Mouse (Mus musculus): ENCODE measurements around the gene Cggbp1. TPM values are rescaled to one million over a fixed set of nuclear protein-coding genes. Genes with fewer than 3 reads are reported as not detected.

Cggbp1 gene
- total and polyA plus RNA-seq, 2 experiments = 7.0 to 29.5 TPM

GRCm38 (mm10) chr16:64885142-64885541, 33.3 kb downstream of the Cggbp1 start:
- Histone ChIP-seq H3K9ac (ENCODE audit: low read depth, low read length) (no peak overlapping the region), H3K4me3 (ENCODE audit: insufficient read depth, low read depth, low read length) (no peak overlapping the region), H3K27me3 (ENCODE audit: control insufficient read depth, insufficient read depth, low read length) (no peaks in the 10 kb centered on the region), H3K4me1 (ENCODE audit: control insufficient read depth, insufficient read depth, low read length) (no peaks in the 10 kb centered on the region), H3K27ac (replicated peaks; ENCODE audit: insufficient read depth, low read depth, low read length) (no peak overlapping the region), H3K36me3 (ENCODE audit: control insufficient read depth, insufficient read depth, low read length) (no peaks in the 10 kb centered on the region), H3K79me2 (ENCODE audit: control insufficient read depth, insufficient read depth, low read length) (no peaks in the 10 kb centered on the region)
- TF ChIP-seq POLR2A (IDR thresholded peaks at IDR 0.05; ENCODE audit: extremely low read depth, insufficient read depth, low read length) = no peak
- no peak for TF ChIP-seq CTCF (IDR thresholded peaks at IDR 0.05; ENCODE audit: low read depth, low read length)
- WGBS = 61% methylated on average over 3 of the region's 3 CpGs
- DNase-seq (ENCODE audit: extremely low read depth, low read depth, low spot score) = no peak

GRCm38 (mm10) chr16:64885547-64885946, 33.8 kb downstream of the Cggbp1 start:
- H3K4me1 ChIP-seq (ENCODE audit: control insufficient read depth, insufficient read depth, low read length) = no peaks in the 10 kb centered on the region
- H3K36me3 ChIP-seq (ENCODE audit: control insufficient read depth, insufficient read depth, low read length) = no peaks in the 10 kb centered on the region
- H3K27me3 ChIP-seq (ENCODE audit: control insufficient read depth, insufficient read depth, low read length) = no peaks in the 10 kb centered on the region
- H3K4me3 ChIP-seq (ENCODE audit: insufficient read depth, low read depth, low read length) = no peak overlapping the region
- no peak for TF ChIP-seq CTCF (IDR thresholded peaks at IDR 0.05; ENCODE audit: low read depth, low read length)
- no peak for TF ChIP-seq POLR2A (IDR thresholded peaks at IDR 0.05; ENCODE audit: extremely low read depth, insufficient read depth, low read length)
- no peak overlapping the region for H3K27ac ChIP-seq (replicated peaks; ENCODE audit: insufficient read depth, low read depth, low read length)
- DNase-seq (ENCODE audit: extremely low read depth, low read depth, low spot score) = no peak
- 53% methylated on average over 4 of the region's 4 CpGs for WGBS
- H3K9ac ChIP-seq (ENCODE audit: low read depth, low read length) = no peak overlapping the region
- H3K79me2 ChIP-seq (ENCODE audit: control insufficient read depth, insufficient read depth, low read length) = no peaks in the 10 kb centered on the region

DNA sequence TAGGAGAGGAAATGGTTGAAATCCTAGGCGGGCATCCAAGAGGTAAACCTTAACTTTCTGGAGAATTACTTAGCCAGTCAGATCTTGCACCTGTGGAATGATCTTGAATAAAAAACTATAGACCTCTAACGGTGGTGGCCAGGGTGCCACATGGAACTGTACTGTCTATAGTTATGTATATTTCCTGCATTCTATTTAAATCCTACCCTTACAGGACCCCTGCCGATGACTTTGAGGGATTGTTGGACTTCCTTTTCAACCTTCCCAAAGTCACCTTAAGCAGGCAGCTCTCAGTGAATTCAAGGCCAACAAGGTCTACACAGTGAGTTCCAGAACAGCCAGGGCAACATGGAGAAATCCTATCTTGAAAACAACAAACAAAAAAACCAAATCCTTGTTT, 37.7 kb downstream of the Cggbp1 start:
- H3K36me3 ChIP-seq (ENCODE audit: control insufficient read depth, insufficient read depth, low read length) = no peaks in the 10 kb centered on the region
- no peaks in the 10 kb centered on the region for H3K27me3 ChIP-seq (ENCODE audit: control insufficient read depth, insufficient read depth, low read length)
- TF ChIP-seq POLR2A (IDR thresholded peaks at IDR 0.05; ENCODE audit: extremely low read depth, insufficient read depth, low read length) = no peak
- no peak for TF ChIP-seq CTCF (IDR thresholded peaks at IDR 0.05; ENCODE audit: low read depth, low read length)
- H3K4me3 ChIP-seq (ENCODE audit: insufficient read depth, low read depth, low read length) = no peak overlapping the region
- no peak overlapping the region for H3K27ac ChIP-seq (replicated peaks; ENCODE audit: insufficient read depth, low read depth, low read length)
- 95% methylated on average over 3 of the region's 3 CpGs for WGBS
- H3K4me1 ChIP-seq (ENCODE audit: control insufficient read depth, insufficient read depth, low read length) = no peaks in the 10 kb centered on the region
- no peak overlapping the region for H3K9ac ChIP-seq (ENCODE audit: low read depth, low read length)
- DNase-seq (ENCODE audit: extremely low read depth, low read depth, low spot score) = no peak
- no peaks in the 10 kb centered on the region for H3K79me2 ChIP-seq (ENCODE audit: control insufficient read depth, insufficient read depth, low read length)

DNA sequence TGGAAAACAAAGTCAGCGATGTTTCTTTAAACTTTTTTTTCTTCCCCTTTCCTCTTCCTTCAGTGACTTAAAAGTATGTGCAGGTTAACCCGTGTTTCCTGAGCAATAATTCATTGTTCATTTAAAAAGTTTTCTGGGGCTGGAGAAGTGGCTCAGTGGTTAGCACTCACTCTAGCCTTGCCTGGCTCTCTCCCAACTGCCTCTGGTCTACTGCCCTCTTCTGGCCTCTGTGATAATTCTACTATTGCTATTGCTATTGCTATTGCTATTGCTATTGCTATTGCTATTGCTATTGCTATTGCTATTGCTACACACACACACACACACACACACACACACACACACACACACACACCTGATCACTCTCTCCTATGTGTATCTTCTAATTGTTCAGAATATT, 47.3 kb downstream of the Cggbp1 start:
- TF ChIP-seq POLR2A (IDR thresholded peaks at IDR 0.05; ENCODE audit: extremely low read depth, insufficient read depth, low read length) = no peak
- peak; percentile 33; the same call in 1 of the 2 replicates for TF ChIP-seq CTCF (IDR thresholded peaks at IDR 0.05; ENCODE audit: low read depth, low read length)
- Histone ChIP-seq H3K4me3 (ENCODE audit: insufficient read depth, low read depth, low read length) (no peak overlapping the region), H3K27ac (replicated peaks; ENCODE audit: insufficient read depth, low read depth, low read length) (no peak overlapping the region), H3K36me3 (ENCODE audit: control insufficient read depth, insufficient read depth, low read length) (no peaks in the 10 kb centered on the region), H3K9ac (ENCODE audit: low read depth, low read length) (no peak overlapping the region), H3K4me1 (ENCODE audit: control insufficient read depth, insufficient read depth, low read length) (no peaks in the 10 kb centered on the region), H3K79me2 (ENCODE audit: control insufficient read depth, insufficient read depth, low read length) (no peaks in the 10 kb centered on the region), H3K27me3 (ENCODE audit: control insufficient read depth, insufficient read depth, low read length) (no peaks in the 10 kb centered on the region)
- 59% methylated on average over 2 of the region's 2 CpGs for WGBS
- no peak for DNase-seq (ENCODE audit: extremely low read depth, low read depth, low spot score)

- Histone ChIP-seq H3K27ac (replicated peaks; ENCODE audit: insufficient read depth, low read depth, low read length) (no peak overlapping the region), H3K4me3 (ENCODE audit: insufficient read depth, low read depth, low read length) (no peak overlapping the region), H3K36me3 (ENCODE audit: control insufficient read depth, insufficient read depth, low read length) (no peaks in the 10 kb centered on the region), H3K27me3 (ENCODE audit: control insufficient read depth, insufficient read depth, low read length) (no peaks in the 10 kb centered on the region), H3K9ac (ENCODE audit: low read depth, low read length) (no peak overlapping the region), H3K4me1 (ENCODE audit: control insufficient read depth, insufficient read depth, low read length) (no peaks in the 10 kb centered on the region), H3K79me2 (ENCODE audit: control insufficient read depth, insufficient read depth, low read length) (no peaks in the 10 kb centered on the region)
- TF ChIP-seq CTCF (IDR thresholded peaks at IDR 0.05; ENCODE audit: low read depth, low read length) (no peak), POLR2A (IDR thresholded peaks at IDR 0.05; ENCODE audit: extremely low read depth, insufficient read depth, low read length) (no peak)
- WGBS = 31% methylated on average over 2 of the region's 2 CpGs
- DNase-seq (ENCODE audit: extremely low read depth, low read depth, low spot score) = no peak
Measured at GRCm38 (mm10) chr16:64903328-64903727, 51.5 kb downstream of the Cggbp1 start.

- Histone ChIP-seq H3K4me1 (ENCODE audit: control insufficient read depth, insufficient read depth, low read length) (no peaks in the 10 kb centered on the region), H3K27me3 (ENCODE audit: control insufficient read depth, insufficient read depth, low read length) (no peaks in the 10 kb centered on the region), H3K36me3 (ENCODE audit: control insufficient read depth, insufficient read depth, low read length) (no peaks in the 10 kb centered on the region), H3K4me3 (ENCODE audit: insufficient read depth, low read depth, low read length) (no peak overlapping the region), H3K27ac (replicated peaks; ENCODE audit: insufficient read depth, low read depth, low read length) (no peak overlapping the region), H3K9ac (ENCODE audit: low read depth, low read length) (no peak overlapping the region), H3K79me2 (ENCODE audit: control insufficient read depth, insufficient read depth, low read length) (no peaks in the 10 kb centered on the region)
- no peak for TF ChIP-seq CTCF (IDR thresholded peaks at IDR 0.05; ENCODE audit: low read depth, low read length)
- no peak for TF ChIP-seq POLR2A (IDR thresholded peaks at IDR 0.05; ENCODE audit: extremely low read depth, insufficient read depth, low read length)
- 19% methylated on average over 3 of the region's 3 CpGs for WGBS
- no peak for DNase-seq (ENCODE audit: extremely low read depth, low read depth, low spot score)
Measured at GRCm38 (mm10) chr16:64907112-64907511, 55.3 kb downstream of the Cggbp1 start.

Data from liver, adult 2 months (tissue).